Mouse (Mus musculus) liver, postnatal 0 days (tissue): Measurements from ENCODE around the gene Hoga1.

Source experiments
- CTCF ChIP-seq: sonication (generic); IDR thresholded peaks from 2 replicates; pipeline ENCODE4 v1.5.1; 2016; ENCODE audit warnings: antibody characterized with exemption, low read depth
- EP300 ChIP-seq: IDR thresholded peaks from 2 replicates; pipeline ENCODE4 v1.6.1; 2016; ENCODE audit warnings: antibody characterized with exemption, low read depth, mild to moderate bottlenecking

- TF ChIP-seq CTCF, result no peak
- no peak for TF ChIP-seq EP300
Observed at GRCm38 (mm10) chr19:42075051-42075450, 29.6 kb downstream of the Hoga1 start.
